Mouse (Mus musculus): ENCODE measurements around the gene Phactr2. TPM values are rescaled to one million over a fixed set of nuclear protein-coding genes. Genes with fewer than 3 reads are reported as not detected.

The Phactr2 gene
- polyA plus RNA-seq, 1 experiment, result 3.5 TPM

GRCm38 (mm10) chr10:13323139-13323805 is 150.9 kb downstream of the Phactr2 start:
- TF ChIP-seq POLR2A (IDR thresholded peaks at IDR 0.05; ENCODE audit: low read depth, low read length) (no peak), CTCF (IDR thresholded peaks at IDR 0.05; ENCODE audit: extremely low read depth, insufficient read depth, insufficient read length, insufficient replicate concordance) (no peak)
- no peak for DNase-seq (ENCODE audit: low read depth in 1 of 2, low spot score in 2 of 2)
- peaks cover 5% of the 10 kb centered on the region for H3K27me3 ChIP-seq (ENCODE audit: control insufficient read depth, insufficient read depth, low read length)
- H3K27ac ChIP-seq (ENCODE audit: insufficient read depth, low read length), result no peak overlapping the region
- H3K4me3 ChIP-seq (ENCODE audit: extremely low read depth, insufficient read depth, insufficient read length), result peak overlapping the region; percentile 51
- no peaks in the 10 kb centered on the region for H3K36me3 ChIP-seq (ENCODE audit: control insufficient read depth, insufficient read depth, low read length)
- WGBS, result 15% methylated on average over 12 of the region's 12 CpGs
- no peaks in the 10 kb centered on the region for H3K4me1 ChIP-seq (ENCODE audit: control insufficient read depth, insufficient read depth, insufficient read length)

GRCm38 (mm10) chr10:13314999-13315398 is 159.2 kb downstream of the Phactr2 start:
- H3K4me3 ChIP-seq (ENCODE audit: extremely low read depth, insufficient read depth, insufficient read length), result no peak overlapping the region
- DNase-seq (ENCODE audit: low read depth in 1 of 2, low spot score in 2 of 2), result no peak
- TF ChIP-seq POLR2A (IDR thresholded peaks at IDR 0.05; ENCODE audit: low read depth, low read length) (no peak), CTCF (IDR thresholded peaks at IDR 0.05; ENCODE audit: extremely low read depth, insufficient read depth, insufficient read length, insufficient replicate concordance) (no peak)
- no peak overlapping the region for H3K27ac ChIP-seq (ENCODE audit: insufficient read depth, low read length)
- H3K27me3 ChIP-seq (ENCODE audit: control insufficient read depth, insufficient read depth, low read length), result no peaks in the 10 kb centered on the region
- 90% methylated on average over 5 of the region's 5 CpGs for WGBS
- no peaks in the 10 kb centered on the region for H3K36me3 ChIP-seq (ENCODE audit: control insufficient read depth, insufficient read depth, low read length)
- H3K4me1 ChIP-seq (ENCODE audit: control insufficient read depth, insufficient read depth, insufficient read length), result no peaks in the 10 kb centered on the region

GRCm38 (mm10) chr10:13312576-13312975 is 161.6 kb downstream of the Phactr2 start:
- Histone ChIP-seq H3K27ac (ENCODE audit: insufficient read depth, low read length) (no peak overlapping the region), H3K4me1 (ENCODE audit: control insufficient read depth, insufficient read depth, insufficient read length) (no peaks in the 10 kb centered on the region), H3K27me3 (ENCODE audit: control insufficient read depth, insufficient read depth, low read length) (no peaks in the 10 kb centered on the region), H3K4me3 (ENCODE audit: extremely low read depth, insufficient read depth, insufficient read length) (no peak overlapping the region), H3K36me3 (ENCODE audit: control insufficient read depth, insufficient read depth, low read length) (no peaks in the 10 kb centered on the region)
- TF ChIP-seq POLR2A (IDR thresholded peaks at IDR 0.05; ENCODE audit: low read depth, low read length) (no peak), CTCF (IDR thresholded peaks at IDR 0.05; ENCODE audit: extremely low read depth, insufficient read depth, insufficient read length, insufficient replicate concordance) (no peak)
- DNase-seq (ENCODE audit: low read depth in 1 of 2, low spot score in 2 of 2), result no peak
- 88% methylated on average over 6 of the region's 6 CpGs for WGBS

- H3K4me1 ChIP-seq (ENCODE audit: control insufficient read depth, insufficient read depth, insufficient read length), result no peaks in the 10 kb centered on the region
- H3K36me3 ChIP-seq (ENCODE audit: control insufficient read depth, insufficient read depth, low read length), result no peaks in the 10 kb centered on the region
- no peak for DNase-seq (ENCODE audit: low read depth in 1 of 2, low spot score in 2 of 2)
- H3K4me3 ChIP-seq (ENCODE audit: extremely low read depth, insufficient read depth, insufficient read length), result no peak overlapping the region
- H3K27ac ChIP-seq (ENCODE audit: insufficient read depth, low read length), result no peak overlapping the region
- WGBS, result 91% methylated on average over 6 of the region's 6 CpGs
- H3K27me3 ChIP-seq (ENCODE audit: control insufficient read depth, insufficient read depth, low read length), result no peaks in the 10 kb centered on the region
- TF ChIP-seq POLR2A (IDR thresholded peaks at IDR 0.05; ENCODE audit: low read depth, low read length) (no peak), CTCF (IDR thresholded peaks at IDR 0.05; ENCODE audit: extremely low read depth, insufficient read depth, insufficient read length, insufficient replicate concordance) (no peak)
Measured at GRCm38 (mm10) chr10:13311612-13312011, 162.6 kb downstream of the Phactr2 start.

GRCm38 (mm10) chr10:13310075-13310474 is 164.1 kb downstream of the Phactr2 start:
- no peak overlapping the region for H3K27ac ChIP-seq (ENCODE audit: insufficient read depth, low read length)
- H3K27me3 ChIP-seq (ENCODE audit: control insufficient read depth, insufficient read depth, low read length), result no peaks in the 10 kb centered on the region
- no peaks in the 10 kb centered on the region for H3K4me1 ChIP-seq (ENCODE audit: control insufficient read depth, insufficient read depth, insufficient read length)
- DNase-seq (ENCODE audit: low read depth in 1 of 2, low spot score in 2 of 2), result no peak
- TF ChIP-seq POLR2A (IDR thresholded peaks at IDR 0.05; ENCODE audit: low read depth, low read length) (no peak), CTCF (IDR thresholded peaks at IDR 0.05; ENCODE audit: extremely low read depth, insufficient read depth, insufficient read length, insufficient replicate concordance) (no peak)
- 53% methylated on average over 3 of the region's 3 CpGs for WGBS
- H3K4me3 ChIP-seq (ENCODE audit: extremely low read depth, insufficient read depth, insufficient read length), result no peak overlapping the region
- H3K36me3 ChIP-seq (ENCODE audit: control insufficient read depth, insufficient read depth, low read length), result no peaks in the 10 kb centered on the region

GRCm38 (mm10) chr10:13304641-13305241 is 169.5 kb downstream of the Phactr2 start:
- Histone ChIP-seq H3K27me3 (ENCODE audit: control insufficient read depth, insufficient read depth, low read length) (no peaks in the 10 kb centered on the region), H3K36me3 (ENCODE audit: control insufficient read depth, insufficient read depth, low read length) (no peaks in the 10 kb centered on the region), H3K27ac (ENCODE audit: insufficient read depth, low read length) (no peak overlapping the region), H3K4me1 (ENCODE audit: control insufficient read depth, insufficient read depth, insufficient read length) (no peaks in the 10 kb centered on the region), H3K4me3 (ENCODE audit: extremely low read depth, insufficient read depth, insufficient read length) (no peak overlapping the region)
- no peak for DNase-seq (ENCODE audit: low read depth in 1 of 2, low spot score in 2 of 2)
- WGBS, result 61% methylated on average over 10 of the region's 10 CpGs
- no peak for TF ChIP-seq POLR2A (IDR thresholded peaks at IDR 0.05; ENCODE audit: low read depth, low read length)
- no peak for TF ChIP-seq CTCF (IDR thresholded peaks at IDR 0.05; ENCODE audit: extremely low read depth, insufficient read depth, insufficient read length, insufficient replicate concordance)
